Mouse (Mus musculus) brown adipose tissue, adult 24 weeks (tissue): ENCODE results near the gene Adcyap1r1. TPM values are rescaled to one million over a fixed set of nuclear protein-coding genes. Genes with fewer than 3 reads are reported as not detected.

Source experiments
- H3K27ac ChIP-seq: fragments of 200-500 bp; replicated peaks from 2 replicates; pipeline ENCODE4 v1.5.1; 2012; ENCODE audit warnings: low read depth, mild to moderate bottlenecking, low read length
- H3K4me1 ChIP-seq: fragments of 200-500 bp; 2 replicates; pipeline ENCODE4 v1.6.1; 2012; ENCODE audit warnings: low read length, mixed read lengths; ENCODE audit not compliant: control insufficient read depth, insufficient read depth, insufficient read length
- H3K4me3 ChIP-seq: fragments of 200-500 bp; 2 replicates; pipeline ENCODE4 v1.5.1; 2012; ENCODE audit warnings: low read depth, mild to moderate bottlenecking, low read length, moderate library complexity; ENCODE audit not compliant: insufficient read depth
- polyA plus RNA-seq: library from polyadenylated mRNA; stranded (reverse); fragments of >200 nt; gene quantifications from 2 replicates; pipeline ENCODE4 v1.2.4, GENCODE M21; 2012; ENCODE audit not compliant: missing spikeins, insufficient read depth, insufficient read length

Gene Adcyap1r1
- polyA plus RNA-seq, 1 experiment, result 1.5 TPM

- Histone ChIP-seq H3K4me3 (no peak overlapping the region), H3K27ac (no peak overlapping the region), H3K4me1 (no peaks in the 10 kb centered on the region)
These were observed 16.3 kb upstream of the Adcyap1r1 start for GRCm38 (mm10) chr6:55435266-55436159.

GRCm38 (mm10) chr6:55437919-55438318 lies 13.9 kb upstream of the Adcyap1r1 start:
- Histone ChIP-seq H3K4me1 (no peaks in the 10 kb centered on the region), H3K4me3 (no peak overlapping the region), H3K27ac (no peak overlapping the region)

- Histone ChIP-seq H3K4me1 (no peaks in the 10 kb centered on the region), H3K4me3 (no peak overlapping the region), H3K27ac (no peak overlapping the region)
These were observed 12.9 kb upstream of the Adcyap1r1 start for GRCm38 (mm10) chr6:55438837-55439236.

- H3K4me3 ChIP-seq, result no peak overlapping the region
- no peak overlapping the region for H3K27ac ChIP-seq
- no peaks in the 10 kb centered on the region for H3K4me1 ChIP-seq
These were observed 7.7 kb upstream of the Adcyap1r1 start for GRCm38 (mm10) chr6:55443927-55444688.

GRCm38 (mm10) chr6:55444721-55445120 lies 7.1 kb upstream of the Adcyap1r1 start:
- no peaks in the 10 kb centered on the region for H3K4me1 ChIP-seq
- no peak overlapping the region for H3K4me3 ChIP-seq
- no peak overlapping the region for H3K27ac ChIP-seq

- Histone ChIP-seq H3K27ac (no peak overlapping the region), H3K4me1 (no peaks in the 10 kb centered on the region), H3K4me3 (no peak overlapping the region)
These were observed 3.6 kb upstream of the Adcyap1r1 start for GRCm38 (mm10) chr6:55448199-55448598.

- no peaks in the 10 kb centered on the region for H3K4me1 ChIP-seq
- H3K27ac ChIP-seq, result no peak overlapping the region
- no peak overlapping the region for H3K4me3 ChIP-seq
These were observed 2.7 kb upstream of the Adcyap1r1 start for GRCm38 (mm10) chr6:55448976-55449678.

GRCm38 (mm10) chr6:55452381-55452780 lies 603 bp downstream of the Adcyap1r1 start:
- Histone ChIP-seq H3K4me1 (no peaks in the 10 kb centered on the region), H3K27ac (no peak overlapping the region), H3K4me3 (peak overlapping the region; percentile 42)

GRCm38 (mm10) chr6:55453548-55453947 lies 1.8 kb downstream of the Adcyap1r1 start:
- Histone ChIP-seq H3K4me1 (no peaks in the 10 kb centered on the region), H3K27ac (no peak overlapping the region), H3K4me3 (peak overlapping the region; percentile 42; the same call in 1 of the 2 replicates)

- Histone ChIP-seq H3K27ac (no peak overlapping the region), H3K4me3 (no peak overlapping the region), H3K4me1 (no peaks in the 10 kb centered on the region)
These were observed 3.9 kb downstream of the Adcyap1r1 start for GRCm38 (mm10) chr6:55455641-55456040.

GRCm38 (mm10) chr6:55457727-55458126 lies 5.9 kb downstream of the Adcyap1r1 start:
- Histone ChIP-seq H3K4me1 (no peaks in the 10 kb centered on the region), H3K4me3 (no peak overlapping the region), H3K27ac (no peak overlapping the region)

GRCm38 (mm10) chr6:55458156-55458555 lies 6.4 kb downstream of the Adcyap1r1 start:
- Histone ChIP-seq H3K4me1 (no peaks in the 10 kb centered on the region), H3K27ac (no peak overlapping the region), H3K4me3 (no peak overlapping the region)

- H3K4me3 ChIP-seq, result no peak overlapping the region
- H3K4me1 ChIP-seq, result no peaks in the 10 kb centered on the region
- H3K27ac ChIP-seq, result no peak overlapping the region
These were observed 8.0 kb downstream of the Adcyap1r1 start for GRCm38 (mm10) chr6:55459545-55460397.

- Histone ChIP-seq H3K4me1 (no peaks in the 10 kb centered on the region), H3K27ac (no peak overlapping the region), H3K4me3 (no peak overlapping the region)
These were observed 9.4 kb downstream of the Adcyap1r1 start for GRCm38 (mm10) chr6:55461141-55461540.
